Mouse (Mus musculus) heart, adult 8-10 months (tissue): ENCODE data around the gene Jun. TPM values are rescaled to one million over a fixed set of nuclear protein-coding genes. Genes with fewer than 3 reads are reported as not detected.

Experiments used
- DNase-seq: peaks from one replicate; pipeline ENCODE4 v3.0.0; 2022; ENCODE audit warnings: low spot score
- total RNA-seq, 4 experiments: library from RNA; stranded (reverse); gene quantifications; 2 replicates each; pipeline ENCODE4 v1.2.4; 2022

Gene Jun
- total RNA-seq: 10 to 100 TPM; 38.5 to 58.4 (median 49.5) TPM

DNA sequence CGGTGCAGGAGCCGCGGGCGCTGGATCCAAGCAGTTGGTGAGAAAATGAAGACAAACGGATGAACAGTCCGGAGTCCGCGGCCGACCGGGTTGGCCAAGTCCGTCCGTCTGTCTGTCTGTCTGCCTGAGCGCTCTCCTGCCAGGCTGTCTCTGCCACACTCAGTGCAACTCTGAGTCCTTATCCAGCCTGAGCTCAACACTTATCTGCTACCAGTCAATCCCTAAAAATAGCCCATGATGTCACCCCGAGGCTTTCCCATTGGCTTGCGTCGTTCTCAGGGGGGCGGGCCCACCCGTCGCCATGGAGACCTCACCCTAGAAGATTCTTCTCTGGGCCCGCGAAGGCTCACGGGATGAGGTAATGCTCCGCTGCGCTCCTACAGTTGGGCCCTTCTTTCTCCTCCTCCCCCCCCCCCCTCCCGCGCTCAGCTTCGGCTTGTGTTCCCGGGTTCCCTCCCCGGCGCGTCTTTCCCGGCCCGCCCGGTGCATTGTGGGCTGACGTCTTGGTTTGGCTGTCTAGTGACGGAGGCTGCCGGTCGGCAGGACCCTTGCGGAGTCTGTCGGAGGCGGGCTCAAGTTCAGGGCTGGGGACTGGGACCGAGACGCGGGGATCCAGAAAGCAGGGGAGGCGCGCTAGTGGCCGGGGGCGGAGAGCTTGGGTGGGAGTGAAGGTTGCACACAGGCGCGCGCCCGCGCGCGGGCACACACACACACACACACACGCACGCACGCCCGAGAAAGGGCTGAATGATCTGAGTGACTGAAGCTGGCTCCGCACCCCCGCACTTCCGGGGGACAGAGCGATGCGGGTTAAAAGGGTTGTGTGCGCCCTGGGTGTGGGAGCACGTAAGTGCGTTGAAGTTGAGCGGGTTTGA, at the start of gene Jun:
Gene Jun, minus strand, starts transcription at position 198 of the 875 bp plus-strand sequence.
- peak; percentile 100 for DNase-seq

DNA sequence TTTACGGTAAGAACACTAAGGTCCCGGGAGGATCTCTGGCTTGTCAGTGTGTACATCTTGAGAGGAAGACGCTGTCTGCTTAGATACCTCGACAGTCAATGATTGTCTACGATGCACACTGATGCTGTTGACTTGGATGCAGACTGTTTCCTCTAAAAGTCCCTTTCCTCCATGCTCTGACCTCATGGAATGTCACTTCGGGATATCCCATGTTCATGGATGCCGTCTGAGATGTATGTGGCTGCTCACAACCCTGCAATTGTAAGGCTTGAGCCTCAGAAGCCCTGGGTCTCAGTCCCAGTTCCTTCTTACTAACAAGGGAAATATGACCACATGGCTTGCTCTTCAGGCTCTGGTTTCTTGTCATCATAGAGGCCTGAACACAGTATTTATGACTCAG, 49.7 kb upstream of the Jun start:
- no peak for DNase-seq

DNA sequence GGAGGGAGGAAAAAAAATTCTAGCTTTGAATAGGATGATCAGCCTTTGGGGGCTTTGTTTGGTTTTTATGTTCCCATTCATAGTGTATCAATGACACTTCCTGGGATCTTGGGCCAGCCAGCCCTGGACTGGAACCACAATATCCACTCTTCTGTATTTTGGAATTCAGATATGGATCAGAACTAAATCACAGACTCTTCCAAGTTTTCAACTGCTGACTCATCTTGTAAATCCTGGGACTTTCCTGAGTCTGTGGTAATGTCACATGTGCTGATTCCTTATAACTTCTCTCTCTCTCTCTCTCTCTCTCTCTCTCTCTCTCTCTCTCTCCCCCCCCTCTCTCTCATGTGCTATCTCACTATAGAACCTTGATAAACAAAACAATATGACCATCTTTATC, 48.7 kb upstream of the Jun start:
- no peak for DNase-seq

DNA sequence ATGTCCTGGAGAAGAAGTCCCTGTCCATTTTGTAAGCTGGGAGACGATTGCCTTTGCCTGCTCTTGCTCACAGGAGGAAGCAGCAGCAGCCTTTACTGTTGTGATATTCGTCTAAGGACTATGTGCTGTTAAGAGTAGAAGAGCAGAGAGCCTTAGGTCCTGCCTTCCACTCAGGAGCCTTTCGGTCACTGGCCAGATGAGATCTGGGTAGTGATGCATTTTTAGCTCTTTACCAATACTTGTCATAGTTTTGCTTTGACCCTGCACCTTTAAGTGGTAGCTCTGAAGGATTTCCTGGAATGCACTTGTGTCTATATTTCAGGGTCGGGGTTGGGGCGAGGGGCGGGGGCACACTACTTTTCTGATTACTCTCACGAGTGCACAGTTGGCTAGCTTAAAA, 47.4 kb upstream of the Jun start:
- no peak for DNase-seq

DNA sequence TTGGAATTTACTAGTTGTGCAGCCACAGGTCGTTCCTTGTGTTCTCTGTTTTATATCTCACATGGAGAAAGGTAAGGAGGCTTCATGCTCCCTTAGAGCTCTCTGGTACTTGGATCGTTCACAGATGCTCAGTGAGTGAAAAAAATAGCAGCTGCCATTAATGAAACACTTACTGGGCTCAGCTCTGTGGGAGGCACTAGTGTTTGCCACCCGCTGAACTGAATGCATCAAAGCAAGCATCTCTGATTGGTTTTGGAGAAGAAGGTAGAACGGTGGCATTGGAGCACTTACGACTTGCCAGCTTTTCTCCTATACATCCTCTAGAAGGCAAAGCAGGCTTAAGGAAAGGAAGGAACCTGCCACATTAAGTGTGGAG, 46.7 kb upstream of the Jun start:
- DNase-seq: no peak

DNA sequence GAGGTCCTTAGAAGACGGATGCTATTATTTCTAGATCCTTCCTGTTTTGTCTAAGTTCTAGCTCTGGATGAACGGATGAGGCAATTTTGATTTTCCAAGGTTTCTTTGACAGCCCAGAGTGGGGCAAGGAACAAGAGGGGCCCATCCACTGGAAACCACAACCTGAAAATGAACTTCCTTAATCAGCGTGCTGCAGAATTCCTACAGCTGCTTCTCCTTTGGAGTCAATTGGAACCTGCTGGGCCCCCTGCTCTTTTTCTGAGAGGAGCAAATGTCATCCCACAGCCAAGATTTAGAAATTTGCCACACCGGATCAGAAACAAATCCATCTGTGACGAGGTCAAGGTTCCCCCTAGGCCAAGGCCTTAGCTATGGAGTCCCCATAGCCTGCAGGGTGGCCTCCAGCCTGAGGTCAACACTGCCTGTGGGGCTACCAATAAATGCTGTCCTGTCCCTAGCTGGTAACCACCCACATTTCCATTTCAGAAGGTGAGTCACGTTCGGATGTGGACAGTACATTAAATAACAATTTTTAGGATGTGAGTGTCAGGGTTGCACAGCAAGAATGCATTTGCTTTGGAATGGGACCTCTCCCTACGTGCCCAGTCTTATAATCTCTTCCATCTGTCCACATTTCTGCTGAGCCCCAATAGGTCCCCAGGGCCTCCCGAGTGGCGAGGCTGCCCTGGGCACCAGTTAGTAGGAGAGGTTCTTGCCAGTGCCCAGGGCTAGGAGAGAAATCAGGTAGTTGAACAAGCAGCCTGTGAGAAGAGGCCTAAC, 46.1 kb upstream of the Jun start:
- DNase-seq: no peak

DNA sequence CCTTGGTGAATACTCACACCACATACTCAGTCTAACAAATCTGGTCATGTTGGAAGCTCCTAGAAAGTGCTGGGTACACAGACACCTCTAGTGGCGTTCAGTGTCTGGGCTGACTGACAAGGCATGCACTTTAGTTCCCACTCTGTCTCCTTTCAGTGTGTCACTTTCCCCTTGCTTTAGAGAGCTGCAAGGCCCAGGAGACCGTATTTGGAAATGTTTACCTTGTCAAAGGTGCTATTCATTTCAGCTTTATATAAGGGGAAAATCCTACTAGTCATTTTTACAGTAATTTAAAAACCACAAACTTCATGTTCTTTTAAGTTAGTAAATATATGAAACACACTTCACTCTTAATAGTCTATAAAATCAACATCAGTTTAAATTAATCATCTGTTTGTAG, 44.7 kb upstream of the Jun start:
- no peak for DNase-seq

DNA sequence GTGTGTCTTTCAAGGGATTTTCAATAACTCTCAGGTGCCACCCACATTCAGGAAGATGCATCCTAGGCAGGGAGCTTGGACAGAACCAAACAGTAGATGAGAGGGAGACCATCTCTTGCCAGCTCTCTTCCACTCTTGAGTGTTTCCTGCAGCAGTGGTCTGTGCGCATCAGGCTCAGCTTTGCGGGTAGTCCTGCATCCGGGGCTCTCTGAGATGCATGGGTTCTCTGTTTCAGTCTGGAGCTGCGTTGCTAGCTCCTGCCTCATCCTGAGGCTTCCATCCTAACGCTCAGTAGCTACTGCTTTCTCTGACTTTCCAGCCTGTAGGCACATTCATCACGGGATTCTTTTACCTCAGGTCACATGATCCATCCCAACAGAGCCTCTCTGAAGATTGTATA, 43.9 kb upstream of the Jun start:
- DNase-seq: no peak

DNA sequence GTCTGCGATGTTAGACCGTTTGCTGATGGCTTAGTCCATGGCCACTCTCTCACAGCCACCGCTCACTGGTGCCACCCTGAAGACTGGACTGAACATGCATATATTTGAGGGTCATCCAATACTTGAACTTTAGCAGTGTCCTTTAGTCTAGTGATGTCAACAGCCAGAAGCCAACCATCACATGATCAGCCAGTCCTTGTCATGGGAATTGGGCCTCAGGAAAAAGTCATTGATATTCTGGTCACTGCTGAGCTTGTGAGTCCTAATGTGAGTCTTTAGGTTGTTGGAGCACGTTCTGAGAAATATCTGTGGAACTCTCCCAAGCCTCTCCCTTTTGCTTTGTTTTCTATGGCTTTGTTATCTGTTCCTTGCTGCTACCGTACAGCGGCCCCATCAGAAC, 43.3 kb upstream of the Jun start:
- no peak for DNase-seq

DNA sequence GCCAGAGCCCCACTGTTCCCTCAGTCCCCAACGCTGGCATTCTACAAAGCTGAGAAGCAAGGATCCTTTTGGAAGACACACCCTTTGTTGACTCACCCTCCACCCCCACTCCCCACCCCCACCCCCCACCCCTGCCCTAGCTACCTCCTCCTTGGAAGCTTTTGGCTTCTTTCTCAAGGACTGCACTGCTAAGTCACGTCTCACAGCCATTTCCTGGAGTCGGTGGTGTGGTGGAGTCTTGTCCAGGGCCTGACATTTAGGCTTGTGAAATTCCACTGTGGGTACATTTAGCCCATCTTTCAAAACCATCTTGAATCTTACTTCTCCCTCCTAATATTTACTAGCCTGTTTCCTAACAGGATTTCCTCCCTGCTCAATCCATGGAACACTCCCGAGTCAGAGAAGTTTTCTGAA, 42.7 kb upstream of the Jun start:
- peak; percentile 57 for DNase-seq

DNA sequence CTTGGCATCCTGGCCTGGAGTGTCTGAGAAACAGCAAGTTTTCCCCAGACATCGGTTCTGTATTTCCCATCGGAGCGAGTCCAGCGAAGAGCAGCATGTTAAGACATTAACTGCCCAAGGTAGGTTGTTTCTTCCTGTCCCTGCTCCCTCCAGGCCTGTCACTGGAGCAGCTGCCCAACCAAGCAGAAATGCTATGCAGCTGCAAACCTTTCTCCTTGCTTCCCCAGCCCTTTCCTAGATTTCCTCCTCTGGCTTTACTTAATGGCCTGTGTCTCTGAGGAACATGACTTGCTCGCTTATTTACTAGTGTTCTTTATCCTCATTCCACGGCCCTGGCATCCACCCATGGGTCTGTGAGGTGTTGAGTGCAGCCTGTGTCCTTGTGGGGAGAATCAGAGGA, 41.6 kb upstream of the Jun start:
- DNase-seq: no peak

DNA sequence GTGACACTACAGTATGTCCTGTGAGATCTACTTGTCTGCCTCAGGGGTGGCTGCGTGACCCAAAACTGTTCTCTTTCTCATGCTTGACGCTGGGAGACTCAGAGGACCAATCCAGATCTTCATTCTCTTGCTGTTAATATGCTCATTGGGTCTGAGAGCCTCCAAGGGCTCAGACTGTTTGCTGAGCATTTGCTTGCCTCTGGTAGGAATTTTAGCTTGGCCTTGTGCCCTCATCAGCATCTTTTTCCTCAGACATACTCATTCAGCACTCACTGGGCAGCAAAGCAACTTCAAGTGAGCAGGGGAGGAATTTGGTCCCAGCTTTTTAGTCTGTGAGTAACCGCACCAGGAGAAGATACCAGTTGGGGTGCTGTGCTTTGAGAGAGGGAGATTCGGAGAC, 40.5 kb upstream of the Jun start:
- DNase-seq: no peak

DNA sequence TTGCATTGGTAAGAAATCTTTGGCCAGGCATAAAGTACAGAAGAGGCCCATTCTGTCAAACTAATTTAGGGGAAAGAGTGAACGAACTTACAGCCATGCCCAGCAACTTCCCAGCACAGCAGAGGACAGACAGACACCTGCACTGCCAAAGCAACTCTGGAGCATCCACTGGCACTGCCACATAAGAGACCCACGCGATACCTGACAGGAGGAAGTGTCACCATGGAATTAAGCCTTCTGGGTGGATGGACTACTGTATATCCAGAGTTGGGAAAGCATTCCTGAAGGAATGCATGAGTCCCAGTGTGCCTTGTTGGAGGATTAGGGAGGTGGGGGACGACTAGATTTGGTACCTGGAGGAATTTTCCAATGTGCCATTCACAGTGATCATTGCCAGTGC, 39.5 kb upstream of the Jun start:
- DNase-seq: no peak

DNA sequence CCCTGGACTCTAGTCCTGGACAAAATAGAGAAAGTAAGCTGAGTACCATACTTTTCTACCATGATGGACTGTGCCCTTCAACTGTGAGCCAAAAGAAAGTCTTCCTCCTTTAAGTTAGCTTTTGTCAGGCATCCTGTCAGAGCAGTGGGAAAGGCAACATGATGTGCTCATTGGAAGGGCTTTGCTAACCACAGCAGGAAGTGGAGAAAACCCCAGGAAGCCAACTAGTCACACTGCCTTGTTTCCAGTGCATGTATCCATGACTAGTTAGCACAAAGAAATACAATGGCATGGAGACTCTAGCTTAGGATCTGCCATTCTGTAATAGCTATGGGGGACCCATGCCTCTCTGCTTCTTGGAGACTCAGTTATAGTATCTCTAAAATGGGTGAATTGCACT, 37.9 kb upstream of the Jun start:
- no peak for DNase-seq

DNA sequence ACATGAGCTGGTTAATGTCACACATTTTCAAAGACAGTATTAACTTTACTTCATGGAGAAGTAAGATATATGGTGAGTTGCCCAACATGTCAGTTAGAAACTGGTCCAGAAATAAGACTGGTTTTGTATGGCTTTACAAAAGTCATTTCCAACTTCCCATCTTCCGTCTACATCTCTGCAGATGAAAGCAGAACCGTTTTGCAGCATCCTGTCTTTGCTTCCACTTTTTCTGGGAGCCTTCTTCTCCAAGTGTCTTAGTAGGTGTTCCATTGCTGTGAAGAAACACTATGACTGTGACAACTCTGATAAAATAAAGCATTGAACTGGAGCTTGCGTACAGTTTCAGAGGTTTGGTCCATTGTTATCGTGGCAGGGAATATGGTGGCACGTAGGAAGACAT, 37.0 kb upstream of the Jun start:
- no peak for DNase-seq

DNA sequence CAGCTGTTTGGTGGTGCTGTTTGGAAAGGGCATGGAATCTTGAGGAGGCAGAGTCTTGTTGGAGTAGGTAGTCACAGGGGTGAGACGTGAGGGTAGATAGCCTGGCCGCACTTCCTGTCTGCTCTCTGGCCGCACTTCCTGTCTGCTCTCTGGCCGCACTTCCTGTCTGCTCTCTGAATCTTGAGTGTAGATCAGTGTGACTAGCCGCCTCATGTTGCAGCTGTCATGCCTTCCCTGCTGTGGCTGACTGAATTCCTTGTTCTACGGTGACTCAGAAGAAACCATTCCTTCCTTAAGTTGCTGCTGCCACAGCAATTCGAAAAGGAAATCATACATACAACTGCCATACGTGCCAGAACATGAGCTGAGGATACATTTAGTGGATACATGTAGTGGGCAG, 31.9 kb upstream of the Jun start:
- DNase-seq: no peak

DNA sequence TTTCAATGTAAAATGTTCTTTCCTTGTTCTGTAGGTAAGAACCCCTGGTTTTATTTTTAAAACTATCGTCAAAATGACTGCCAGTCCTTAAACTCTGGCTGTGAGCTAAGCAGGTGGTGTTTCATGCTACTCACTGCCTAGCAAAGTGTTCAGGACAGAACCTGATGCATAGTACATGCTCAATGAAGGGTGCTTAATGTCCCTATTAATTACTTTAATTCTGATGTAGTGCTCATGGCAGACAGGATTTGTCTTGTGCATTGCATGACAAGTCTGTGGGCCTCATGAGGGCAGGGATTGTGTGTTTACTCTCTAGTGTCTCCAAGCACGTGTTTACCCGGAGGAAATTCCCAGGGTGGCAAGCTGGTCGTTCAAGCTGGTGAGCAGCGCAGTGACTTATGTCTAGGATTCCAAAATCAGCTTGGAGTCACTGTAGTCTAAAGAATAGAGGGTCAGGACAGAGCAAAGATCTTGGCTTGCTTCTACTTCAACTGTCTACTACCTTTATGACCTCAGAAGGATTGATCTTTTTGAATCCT, 31.2 kb upstream of the Jun start:
- DNase-seq: no peak

DNA sequence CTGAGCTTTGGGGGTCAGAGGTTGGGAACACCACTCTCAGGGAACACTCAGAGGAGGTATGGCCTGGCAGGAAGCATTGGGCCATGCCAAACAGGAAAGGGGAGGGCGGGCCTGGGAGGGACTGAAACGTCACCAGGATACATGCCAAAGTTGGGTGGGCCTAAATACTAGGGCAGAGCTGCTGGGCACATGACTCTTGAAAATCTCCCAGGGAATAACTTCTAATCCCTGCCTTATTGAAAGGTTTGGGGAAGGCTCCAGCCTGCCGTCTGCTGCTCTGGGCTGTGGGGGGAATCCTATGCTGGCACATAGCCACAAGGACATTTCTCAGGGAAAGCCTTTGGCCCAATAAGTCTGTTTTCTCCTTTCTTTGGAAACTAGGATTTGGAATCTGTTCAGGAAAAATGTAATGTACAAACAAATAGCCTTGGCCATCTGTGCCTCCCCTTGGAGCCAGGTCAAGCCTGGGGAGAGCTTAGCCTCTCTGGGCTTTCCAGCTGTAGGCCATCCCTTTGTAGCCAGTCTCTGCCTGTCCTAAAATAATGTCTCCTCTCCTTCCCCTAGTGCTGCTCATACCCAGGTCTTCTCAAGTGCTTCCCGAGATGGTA, 30.6 kb upstream of the Jun start:
- peak; percentile 69 for DNase-seq

DNA sequence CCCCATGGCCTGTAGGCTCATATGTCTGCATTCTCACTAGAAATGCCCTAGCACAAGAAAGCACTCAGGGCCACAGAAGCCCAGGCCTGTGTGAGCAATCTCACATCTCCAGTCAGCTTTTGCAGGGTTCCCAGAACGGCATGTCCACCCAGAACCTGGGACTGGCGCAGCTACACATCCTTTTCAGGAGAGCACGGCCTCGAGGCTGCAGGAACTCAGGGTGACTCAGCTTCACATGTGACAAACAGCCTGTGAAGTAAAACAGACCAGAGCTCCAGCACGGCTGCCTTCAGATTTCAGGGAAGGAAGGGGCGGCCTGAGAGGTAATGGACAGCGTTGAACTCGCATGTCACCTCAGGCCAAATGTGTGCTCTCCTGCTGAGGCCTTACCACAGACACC, 29.6 kb upstream of the Jun start:
- DNase-seq: peak; percentile 49

DNA sequence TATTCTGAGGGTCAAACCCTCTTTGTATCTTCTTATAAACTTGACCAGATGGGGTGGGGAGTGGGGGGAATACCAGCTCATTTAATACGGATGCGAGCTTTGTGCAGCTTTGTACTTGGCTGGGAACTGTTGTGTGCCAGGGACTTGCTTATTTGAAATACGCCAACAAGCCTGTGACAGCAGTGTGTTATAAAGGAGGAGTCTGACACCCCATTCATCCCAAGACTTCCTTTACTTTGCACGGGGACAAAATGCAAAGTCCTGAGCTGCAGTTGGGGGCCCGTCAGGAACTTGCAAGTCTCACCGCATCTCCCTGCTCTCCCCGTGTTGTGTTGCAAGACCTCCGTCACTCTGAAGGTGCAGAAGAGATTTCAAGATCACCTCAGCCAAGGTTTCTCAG, 26.6 kb upstream of the Jun start:
- no peak for DNase-seq

DNA sequence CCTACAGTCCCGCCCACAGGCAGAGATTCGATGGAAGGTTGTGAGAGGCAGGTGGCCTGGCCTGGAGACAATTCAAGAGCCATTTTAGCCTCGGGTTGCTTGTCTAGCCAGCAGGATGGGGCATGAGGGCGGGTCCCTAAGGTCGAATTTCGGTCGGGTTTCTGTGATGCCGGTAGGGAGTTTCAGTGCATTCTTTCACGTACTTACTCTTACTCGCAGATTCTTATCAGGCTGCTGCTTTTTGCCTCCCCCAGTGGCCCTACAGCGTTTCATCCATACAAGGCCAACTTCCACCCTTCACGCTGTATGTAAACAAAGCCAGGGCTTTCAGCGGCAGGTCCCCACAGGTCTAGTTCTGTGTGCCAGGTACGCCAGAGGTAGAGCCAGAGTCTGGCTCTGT, 24.3 kb upstream of the Jun start:
- DNase-seq: no peak

DNA sequence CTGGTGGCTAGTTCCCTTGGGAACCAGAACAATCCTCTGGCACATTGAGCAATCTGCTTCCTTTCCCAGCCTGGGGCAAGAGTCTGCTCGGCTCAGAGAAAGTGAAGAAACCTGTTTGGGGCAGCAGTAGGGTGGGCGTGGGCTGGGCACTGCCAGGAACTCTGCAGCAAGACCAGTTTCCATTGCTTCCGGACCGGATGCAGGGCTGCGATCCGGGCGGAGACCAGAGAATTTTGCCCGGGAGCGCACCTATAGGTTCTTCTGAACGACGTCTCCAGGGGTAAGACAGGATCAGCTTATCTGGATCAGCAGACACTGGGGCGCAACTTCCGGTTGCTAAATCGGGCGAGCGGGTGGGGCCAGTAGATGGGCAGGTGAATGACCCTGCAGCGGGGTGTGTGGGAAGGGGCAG, 23.6 kb upstream of the Jun start:
- DNase-seq: no peak

DNA sequence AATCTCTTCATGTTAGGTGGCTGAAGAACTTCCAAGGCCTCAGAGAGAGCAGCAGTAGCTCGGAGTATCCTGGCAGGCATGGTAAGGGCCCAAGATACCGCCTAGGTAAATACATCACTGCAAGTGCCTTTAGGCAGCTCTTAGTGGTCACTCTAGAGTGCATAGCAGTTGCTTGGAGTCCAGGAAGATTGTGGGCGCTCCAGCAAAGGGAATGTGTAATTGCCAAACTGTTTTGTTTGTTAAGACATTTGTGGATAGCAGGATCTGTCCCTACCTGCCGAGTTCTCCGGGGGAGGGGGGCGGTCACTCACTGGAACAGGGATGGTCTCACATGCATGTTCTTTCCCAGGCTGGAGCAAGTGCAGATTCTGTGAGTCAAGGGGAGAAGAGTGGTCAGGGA, 22.3 kb upstream of the Jun start:
- DNase-seq: no peak
